Mouse (Mus musculus): ENCODE results near the gene Tmem141.

Tmem141 gene

GRCm38 (mm10) chr2:25621229-25622200 lies at the start of gene Tmem141:
Gene Tmem141, minus strand, starts transcription at chr2:25622005.
- DNase-seq: peak; percentile 83

- DNase-seq: no peak
Observed at GRCm38 (mm10) chr2:25666516-25666915, 44.7 kb upstream of the Tmem141 start.

GRCm38 (mm10) chr2:25664125-25664524 lies 42.3 kb upstream of the Tmem141 start:
- DNase-seq: no peak

- DNase-seq: peak; percentile 46
Observed at GRCm38 (mm10) chr2:25663511-25663910, 41.7 kb upstream of the Tmem141 start.

GRCm38 (mm10) chr2:25661245-25661970 lies 39.6 kb upstream of the Tmem141 start:
- no peak for DNase-seq

GRCm38 (mm10) chr2:25660279-25660678 lies 38.5 kb upstream of the Tmem141 start:
- no peak for DNase-seq

- DNase-seq: no peak
Observed at GRCm38 (mm10) chr2:25657652-25658051, 35.8 kb upstream of the Tmem141 start, which contains the start of gene Lcn5. Gene Lcn5, plus strand, starts transcription at chr2:25657952.

GRCm38 (mm10) chr2:25657246-25657645 lies 35.4 kb upstream of the Tmem141 start:
- no peak for DNase-seq

GRCm38 (mm10) chr2:25656691-25657090 lies 34.9 kb upstream of the Tmem141 start:
- DNase-seq: no peak

- DNase-seq: no peak
Observed at GRCm38 (mm10) chr2:25654502-25654901, 32.7 kb upstream of the Tmem141 start.

- DNase-seq: no peak
Observed at GRCm38 (mm10) chr2:25652902-25653301, 31.1 kb upstream of the Tmem141 start, which contains the start of gene Lcn8. Gene Lcn8, plus strand, starts transcription at chr2:25653120.

GRCm38 (mm10) chr2:25639890-25640289 lies 18.1 kb upstream of the Tmem141 start:
- peak; percentile 35 for DNase-seq

- no peak for DNase-seq
Observed at GRCm38 (mm10) chr2:25634046-25634445, 12.2 kb upstream of the Tmem141 start.

GRCm38 (mm10) chr2:25633616-25634015 lies 11.8 kb upstream of the Tmem141 start:
- DNase-seq: no peak

GRCm38 (mm10) chr2:25628738-25629137 lies 6.9 kb upstream of the Tmem141 start:
- DNase-seq: peak; percentile 29

- DNase-seq: no peak
Observed at GRCm38 (mm10) chr2:25627811-25628210, 6.0 kb upstream of the Tmem141 start, which contains the start of gene Fcna. Gene Fcna, minus strand, starts transcription at chr2:25628030.

- no peak for DNase-seq
Observed at GRCm38 (mm10) chr2:25625986-25626385, 4.2 kb upstream of the Tmem141 start.

- DNase-seq: no peak
Observed at GRCm38 (mm10) chr2:25620852-25621228, 965 bp downstream of the Tmem141 start.

- no peak for DNase-seq
Observed at GRCm38 (mm10) chr2:25620386-25620785, 1.4 kb downstream of the Tmem141 start.

- DNase-seq: no peak
Observed at GRCm38 (mm10) chr2:25617578-25617977, 4.2 kb downstream of the Tmem141 start, which contains the start of gene Ccdc183. Gene Ccdc183, minus strand, starts transcription at chr2:25617678.

- DNase-seq: no peak
Observed at GRCm38 (mm10) chr2:25616398-25616797, 5.4 kb downstream of the Tmem141 start.

GRCm38 (mm10) chr2:25608671-25609070 lies 13.1 kb downstream of the Tmem141 start:
- no peak for DNase-seq
